Mouse (Mus musculus) intestine, embryonic 16.5 days (tissue): Measurements from ENCODE around the gene Spdye4a. TPM values are rescaled to one million over a fixed set of nuclear protein-coding genes. Genes with fewer than 3 reads are reported as not detected.

Experiments used
- ATAC-seq: fragments of 200-750 bp; cut with Nextera tagmentation; 2 replicates; pipeline ENCODE4 v1.8.0; 2017; ENCODE audit warnings: moderate TSS enrichment, moderate library complexity
- H3K27ac ChIP-seq: fragments of 300-500 bp; sonication (generic); 2 replicates; pipeline ENCODE4 v1.5.1; 2014; ENCODE audit warnings: mild to moderate bottlenecking, low read length
- H3K27me3 ChIP-seq: fragments of 300-500 bp; sonication (generic); replicated peaks from 2 replicates; pipeline ENCODE4 v1.6.1; 2014; ENCODE audit warnings: low read length, control low read depth, mixed read lengths; ENCODE audit not compliant: control insufficient read depth, insufficient read depth
- H3K36me3 ChIP-seq: fragments of 300-500 bp; sonication (generic); 2 replicates; pipeline ENCODE4 v1.6.1; 2014; ENCODE audit warnings: low read length, control low read depth; ENCODE audit not compliant: control insufficient read depth, insufficient read depth
- H3K4me1 ChIP-seq: fragments of 300-500 bp; sonication (generic); 2 replicates; pipeline ENCODE4 v1.6.1; 2014; ENCODE audit warnings: low read length, control low read depth, mixed read lengths; ENCODE audit not compliant: control insufficient read depth, insufficient read depth
- H3K4me2 ChIP-seq: fragments of 300-500 bp; sonication (generic); 2 replicates; pipeline ENCODE4 v1.6.1; 2014; ENCODE audit warnings: low read depth, low read length, control low read depth
- H3K4me3 ChIP-seq: fragments of 300-500 bp; sonication (generic); 2 replicates; pipeline ENCODE4 v1.5.1; 2014; ENCODE audit warnings: mild to moderate bottlenecking, low read length
- H3K9ac ChIP-seq: fragments of 300-500 bp; sonication (generic); 2 replicates; pipeline ENCODE4 v1.6.1; 2014; ENCODE audit warnings: low read depth, low read length
- H3K9me3 ChIP-seq: fragments of 300-500 bp; sonication (generic); 2 replicates; pipeline ENCODE4 v1.6.1; 2016; ENCODE audit warnings: low read length, control low read depth; ENCODE audit not compliant: control insufficient read depth
- WGBS: fragments of 180-500 bp; shearing (Covaris S2); extraction: QIAGEN DNeasy Blood & Tissue Kit; methylation state at CpG from one replicate; pipeline ENCODE4 v1.1.7; 2014; 5-methylcytosine and 5-hydroxymethylcytosine counted together
- polyA plus RNA-seq: library from polyadenylated mRNA; unstranded; fragments of >200 nt; fragmentation: Nextera tagmentation; extraction: Ambion mirVana; gene quantifications from 2 replicates; pipeline ENCODE4 v1.2.1, GENCODE M21; 2015

Spdye4a gene
- polyA plus RNA-seq, 1 experiment from 2014 or later = not detected

DNA sequence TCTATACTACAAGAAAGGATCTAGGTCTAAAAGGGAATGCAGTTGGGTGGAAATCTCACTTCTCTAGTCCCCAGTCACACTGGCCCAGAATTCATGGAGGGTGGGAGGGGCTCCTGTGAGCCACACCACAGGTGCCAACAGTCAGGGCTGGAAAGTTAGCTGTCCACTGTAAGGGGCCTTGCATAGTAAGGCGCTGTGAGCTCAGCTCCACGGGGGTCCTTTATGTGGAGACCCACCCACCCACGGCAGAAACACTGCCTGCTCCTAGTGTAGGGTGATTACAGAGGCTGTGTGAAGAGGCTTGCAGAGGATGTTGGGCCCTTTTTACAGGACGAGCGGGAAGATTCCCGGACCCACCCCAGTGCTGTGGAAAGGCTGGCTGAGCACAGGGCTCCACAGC lies 25.3 kb upstream of the Spdye4a start:
- Histone ChIP-seq H3K4me1 (peaks cover 14% of the 10 kb centered on the region), H3K9me3 (peaks cover 4% of the 10 kb centered on the region), H3K9ac (no peak overlapping the region), H3K4me2 (no peak overlapping the region), H3K27ac (no peak overlapping the region), H3K27me3 (peaks cover 50% of the 10 kb centered on the region), H3K36me3 (peaks cover 14% of the 10 kb centered on the region), H3K4me3 (no peak overlapping the region)
- ATAC-seq = no peak
- WGBS = 68% methylated on average over 6 of the region's 6 CpGs

DNA sequence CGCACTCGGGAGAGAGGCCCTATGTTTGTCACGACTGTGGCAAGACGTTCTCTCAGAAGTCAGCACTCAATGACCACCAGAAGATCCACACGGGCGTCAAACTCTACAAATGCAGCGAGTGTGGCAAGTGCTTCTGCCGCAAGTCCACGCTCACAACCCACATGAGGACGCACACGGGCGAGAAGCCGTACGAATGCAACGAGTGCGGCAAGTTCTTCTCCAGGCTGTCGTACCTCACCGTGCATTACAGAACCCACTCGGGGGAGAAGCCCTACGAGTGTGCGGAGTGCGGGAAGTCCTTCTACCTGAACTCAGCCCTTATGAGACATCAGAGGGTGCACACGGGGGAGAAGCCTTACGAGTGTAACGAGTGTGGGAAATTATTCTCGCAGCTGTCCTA lies 18.2 kb upstream of the Spdye4a start:
- Histone ChIP-seq H3K27ac (no peak overlapping the region), H3K9ac (no peak overlapping the region), H3K36me3 (peaks cover 48% of the 10 kb centered on the region), H3K4me2 (no peak overlapping the region), H3K4me3 (no peak overlapping the region), H3K27me3 (no peaks in the 10 kb centered on the region), H3K4me1 (no peaks in the 10 kb centered on the region), H3K9me3 (no peaks in the 10 kb centered on the region)
- ATAC-seq = no peak
- WGBS = 96% methylated on average over 26 of the region's 26 CpGs

DNA sequence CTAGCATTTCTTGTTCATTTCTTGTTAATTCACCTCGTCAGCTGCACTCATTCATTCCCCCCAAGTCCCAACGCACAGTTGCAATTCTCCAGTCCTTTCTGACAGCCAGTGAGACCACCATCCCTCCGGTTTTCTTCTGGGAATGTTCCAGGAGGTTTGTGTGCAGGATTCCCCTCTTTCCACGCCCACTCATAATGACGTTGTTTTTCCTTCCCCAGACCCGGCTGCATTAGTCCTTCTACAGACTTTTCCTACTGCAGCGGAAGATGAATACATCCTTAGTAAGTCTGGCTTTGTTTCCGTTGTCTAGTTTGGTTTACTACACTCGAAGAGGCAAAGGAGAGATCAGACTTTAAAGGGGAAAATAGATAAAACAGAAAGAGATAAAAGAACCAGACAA lies 9.3 kb upstream of the Spdye4a start:
- 37% methylated on average over 9 of the region's 9 CpGs for WGBS
- H3K4me2 ChIP-seq = peak overlapping the region; percentile 83

DNA sequence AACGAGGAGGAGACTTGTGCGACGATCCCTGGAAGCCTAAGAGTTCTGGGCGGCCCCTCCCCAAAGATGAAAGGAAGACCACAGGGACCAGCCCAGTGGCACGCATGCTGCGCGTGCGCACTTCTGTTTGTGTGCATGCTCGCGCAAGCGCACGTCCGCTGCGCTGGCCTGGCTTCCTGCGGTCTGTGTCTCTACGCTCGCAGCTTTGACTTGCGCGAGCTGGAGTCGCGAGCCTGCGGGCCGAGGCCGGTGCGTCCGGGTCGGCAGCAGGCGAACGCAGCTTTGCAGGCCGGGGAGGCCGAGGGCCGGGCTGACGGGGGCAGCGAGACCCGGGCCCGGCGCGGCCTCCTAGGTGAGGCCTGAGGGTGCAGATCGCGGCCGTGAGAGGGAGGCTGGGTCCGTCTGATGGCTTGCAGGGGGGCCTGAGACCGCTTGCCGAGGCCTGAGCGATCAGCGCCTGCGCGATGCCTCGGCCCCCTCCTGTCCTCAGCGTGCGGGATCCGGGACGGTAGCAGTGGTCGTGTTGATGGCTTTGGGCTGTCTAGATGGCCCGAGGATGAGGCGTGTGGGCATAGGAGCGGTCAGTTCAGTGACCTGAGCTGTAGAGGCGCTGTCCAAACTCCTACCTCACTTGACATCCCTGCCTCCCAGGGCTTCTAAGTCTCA lies 8.5 kb upstream of the Spdye4a start, which contains the start of gene Zfp12:
Zfp12 (plus strand) TSS at position 136 of the 666 bp plus-strand sequence.
- WGBS = under 1% methylated on average over 57 of the region's 58 CpGs
- Histone ChIP-seq H3K9me3 (no peaks in the 10 kb centered on the region), H3K36me3 (peaks cover 1% of the 10 kb centered on the region; the same call in 1 of the 2 replicates), H3K4me1 (0 out of 2 replicates have a peak, but pooled peaks cover 6% of the 10 kb centered on the region), H3K27ac (peak within 1 kb of the TSS; percentile 98), H3K4me2 (peak within 1 kb of the TSS; percentile 83), H3K27me3 (no peaks in the 10 kb centered on the region), H3K4me3 (peak within 1 kb of the TSS; percentile 93), H3K9ac (peak within 1 kb of the TSS; percentile 96)
- peak; percentile 99 for ATAC-seq

More for the DNA sequence above, 9.3 kb upstream of the Spdye4a start:
- H3K36me3 ChIP-seq = peaks cover 5% of the 10 kb centered on the region
- no peak overlapping the region for H3K27ac ChIP-seq
- ATAC-seq = no peak
- peak overlapping the region; percentile 96 for H3K9ac ChIP-seq
- H3K4me1 ChIP-seq = 0 out of 2 replicates have a peak, but pooled peaks cover 6% of the 10 kb centered on the region
- peak overlapping the region; percentile 93 for H3K4me3 ChIP-seq
- no peaks in the 10 kb centered on the region for H3K9me3 ChIP-seq
- H3K27me3 ChIP-seq = no peaks in the 10 kb centered on the region

DNA sequence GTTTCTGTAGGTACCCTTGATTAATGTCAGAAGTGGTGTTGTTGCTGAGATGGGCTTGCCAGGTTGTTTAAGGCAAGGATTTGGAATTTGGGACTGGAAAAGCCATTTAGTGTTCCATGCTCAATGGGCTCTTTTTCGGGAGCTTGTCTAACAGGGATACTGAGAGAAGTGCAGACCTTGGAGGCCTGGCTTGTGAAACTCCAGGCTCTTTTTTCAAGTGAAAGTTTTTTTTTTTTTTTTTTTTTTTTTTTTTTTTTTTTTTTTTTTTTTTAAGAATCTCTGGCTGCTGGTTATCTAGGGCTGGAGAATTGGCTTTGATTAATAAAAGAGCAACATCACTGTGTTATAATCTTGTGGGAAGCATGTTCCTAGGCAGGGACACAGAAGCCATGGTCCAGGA lies 4.4 kb downstream of the Spdye4a start:
- H3K9ac ChIP-seq = no peak overlapping the region
- H3K9me3 ChIP-seq = no peaks in the 10 kb centered on the region
- no peak overlapping the region for H3K27ac ChIP-seq
- H3K4me3 ChIP-seq = no peak overlapping the region
- no peaks in the 10 kb centered on the region for H3K27me3 ChIP-seq
- H3K36me3 ChIP-seq = no peaks in the 10 kb centered on the region
- 71% methylated on average over 1 of the region's 1 CpGs for WGBS
- H3K4me2 ChIP-seq = no peak overlapping the region
- H3K4me1 ChIP-seq = no peaks in the 10 kb centered on the region
- ATAC-seq = no peak

DNA sequence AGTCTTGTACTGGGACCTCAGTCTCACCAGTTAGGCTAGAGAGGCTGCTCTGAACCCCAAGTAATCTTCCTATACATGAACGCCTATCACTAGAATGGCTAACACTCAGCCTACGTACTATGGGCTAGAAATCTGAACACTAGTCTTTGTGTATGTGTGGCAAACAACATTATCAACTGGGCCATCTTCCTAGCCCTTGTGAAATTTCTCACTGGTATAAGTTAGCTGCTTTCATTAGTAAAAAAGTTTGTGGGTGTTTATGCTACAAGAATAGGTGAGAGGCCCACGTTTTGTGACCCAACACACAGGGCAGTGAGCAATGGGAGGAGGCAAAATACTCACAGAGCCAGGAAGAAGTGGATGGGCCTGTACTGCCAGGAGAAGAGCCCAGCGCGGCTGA lies 5.7 kb downstream of the Spdye4a start:
- H3K9ac ChIP-seq = no peak overlapping the region
- no peaks in the 10 kb centered on the region for H3K4me1 ChIP-seq
- no peaks in the 10 kb centered on the region for H3K36me3 ChIP-seq
- no peak overlapping the region for H3K4me3 ChIP-seq
- no peak overlapping the region for H3K27ac ChIP-seq
- H3K9me3 ChIP-seq = no peaks in the 10 kb centered on the region
- WGBS = 65% methylated on average over 5 of the region's 5 CpGs
- H3K27me3 ChIP-seq = no peaks in the 10 kb centered on the region
- no peak overlapping the region for H3K4me2 ChIP-seq
- no peak for ATAC-seq

DNA sequence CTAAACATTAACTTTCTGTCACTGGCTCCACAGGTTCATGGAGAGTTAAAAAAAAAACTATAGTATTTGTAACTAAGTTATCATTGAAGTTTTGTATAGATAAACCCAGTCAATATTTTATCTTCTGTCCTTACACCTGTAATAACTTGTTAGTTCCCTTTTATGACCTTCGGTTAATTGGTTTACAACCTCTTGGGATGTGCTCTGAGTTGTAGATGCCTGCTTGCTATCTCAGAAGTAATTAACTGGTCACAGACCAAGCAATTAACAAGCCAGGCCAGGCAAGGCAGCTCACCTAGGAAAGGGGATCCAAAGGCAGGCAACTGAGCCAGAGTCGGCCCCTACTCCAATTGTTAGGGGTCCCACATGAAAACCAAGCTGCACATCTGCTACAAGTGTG lies 12.9 kb downstream of the Spdye4a start:
- Histone ChIP-seq H3K4me2 (no peak overlapping the region), H3K27me3 (peaks cover 2% of the 10 kb centered on the region; the same call in 1 of the 2 replicates), H3K4me3 (no peak overlapping the region), H3K9me3 (no peaks in the 10 kb centered on the region), H3K4me1 (peaks cover 3% of the 10 kb centered on the region; the same call in 1 of the 2 replicates), H3K36me3 (no peaks in the 10 kb centered on the region), H3K27ac (no peak overlapping the region), H3K9ac (no peak overlapping the region)
- ATAC-seq = peak; percentile 93
- WGBS = 46% methylated on average over 2 of the region's 2 CpGs

DNA sequence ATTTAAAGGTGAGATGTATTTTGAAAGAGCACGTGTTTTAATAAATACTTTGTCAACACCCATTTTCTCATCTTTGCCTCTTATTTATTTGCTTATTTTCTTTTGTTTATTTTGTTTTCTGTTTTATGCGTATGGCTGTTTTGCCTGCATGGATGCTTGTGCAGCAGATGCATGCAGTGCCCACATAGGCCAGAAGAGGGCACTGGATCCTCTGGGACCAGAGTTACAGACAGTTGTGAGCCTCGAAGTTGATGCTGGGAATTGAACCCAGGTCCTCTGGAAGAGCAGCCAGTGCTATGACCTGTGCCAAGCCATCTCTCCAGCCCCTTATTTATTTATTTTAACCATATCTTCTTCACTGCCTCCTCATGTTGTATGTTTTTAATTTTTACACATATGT lies 21.7 kb downstream of the Spdye4a start:
- Histone ChIP-seq H3K9me3 (peaks cover 6% of the 10 kb centered on the region; the same call in 1 of the 2 replicates), H3K4me3 (no peak overlapping the region), H3K9ac (no peak overlapping the region), H3K36me3 (no peaks in the 10 kb centered on the region), H3K27me3 (no peaks in the 10 kb centered on the region), H3K4me1 (no peaks in the 10 kb centered on the region), H3K27ac (no peak overlapping the region), H3K4me2 (no peak overlapping the region)
- 77% methylated on average over 3 of the region's 3 CpGs for WGBS
- no peak for ATAC-seq

DNA sequence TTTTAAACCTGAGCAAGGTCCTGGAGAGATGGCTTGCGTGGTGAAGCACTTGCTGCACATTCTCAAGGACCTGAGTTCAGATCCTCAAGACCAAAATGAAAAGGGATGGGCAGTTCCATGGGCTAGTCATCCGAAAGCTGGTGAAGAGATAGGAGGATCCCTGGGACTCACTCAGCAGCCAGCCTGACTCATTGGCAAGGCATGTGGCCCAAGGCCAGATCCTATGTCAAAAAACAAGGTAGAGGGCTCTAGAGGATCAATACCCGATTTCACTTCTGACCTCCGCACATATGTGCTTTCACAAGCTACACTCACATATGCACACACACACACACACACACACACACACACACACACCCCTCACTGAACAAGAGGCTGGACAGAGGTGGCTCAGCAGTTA lies 30.2 kb downstream of the Spdye4a start:
- no peak overlapping the region for H3K4me2 ChIP-seq
- no peak overlapping the region for H3K9ac ChIP-seq
- no peaks in the 10 kb centered on the region for H3K36me3 ChIP-seq
- no peak overlapping the region for H3K27ac ChIP-seq
- 82% methylated on average over 4 of the region's 4 CpGs for WGBS
- no peaks in the 10 kb centered on the region for H3K4me1 ChIP-seq
- no peak overlapping the region for H3K4me3 ChIP-seq
- no peaks in the 10 kb centered on the region for H3K27me3 ChIP-seq
- H3K9me3 ChIP-seq = no peaks in the 10 kb centered on the region
- no peak for ATAC-seq

DNA sequence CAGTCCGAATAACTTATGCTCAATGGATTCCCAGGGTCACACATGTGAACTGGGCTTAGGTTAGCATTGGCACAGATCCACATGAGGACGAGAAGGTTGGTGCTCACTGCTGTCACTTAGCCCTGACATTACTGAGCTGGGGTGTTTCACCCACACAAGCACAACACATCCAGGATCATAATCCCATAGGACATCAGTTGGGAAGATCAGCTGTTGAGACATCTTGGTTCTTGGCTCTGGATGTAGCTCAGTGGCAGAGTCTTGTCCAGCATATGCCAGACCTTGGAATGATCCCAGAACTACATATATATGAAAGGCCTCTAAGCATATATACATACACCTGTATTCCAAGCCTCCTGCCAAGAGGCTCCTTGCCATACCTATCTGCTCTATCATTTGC lies 31.5 kb downstream of the Spdye4a start:
- Histone ChIP-seq H3K4me3 (no peak overlapping the region), H3K27ac (no peak overlapping the region), H3K4me2 (no peak overlapping the region), H3K27me3 (no peaks in the 10 kb centered on the region), H3K9me3 (no peaks in the 10 kb centered on the region), H3K36me3 (no peaks in the 10 kb centered on the region), H3K9ac (no peak overlapping the region), H3K4me1 (no peaks in the 10 kb centered on the region)
- no peak for ATAC-seq
- 80% methylated on average over 2 of the region's 2 CpGs for WGBS
